Mouse (Mus musculus) small intestine, adult 2 months (tissue): ENCODE data around the gene Slc43a2.

Source experiments
- CTCF ChIP-seq: fragments of 200-500 bp; IDR thresholded peaks from 2 replicates; pipeline ENCODE4 v1.5.1; 2012; ENCODE audit warnings: low read depth, mild to moderate bottlenecking, control low read depth, inconsistent platforms, low read length, moderate library complexity, mixed read lengths; ENCODE audit not compliant: insufficient replicate concordance, insufficient read length; ENCODE audit errors: extremely low read depth
- POLR2A ChIP-seq: fragments of 200-500 bp; IDR thresholded peaks from 2 replicates; pipeline ENCODE4 v1.6.1; 2012; ENCODE audit warnings: low read depth, mild to moderate bottlenecking, control low read depth, inconsistent platforms, low read length, moderate library complexity

DNA sequence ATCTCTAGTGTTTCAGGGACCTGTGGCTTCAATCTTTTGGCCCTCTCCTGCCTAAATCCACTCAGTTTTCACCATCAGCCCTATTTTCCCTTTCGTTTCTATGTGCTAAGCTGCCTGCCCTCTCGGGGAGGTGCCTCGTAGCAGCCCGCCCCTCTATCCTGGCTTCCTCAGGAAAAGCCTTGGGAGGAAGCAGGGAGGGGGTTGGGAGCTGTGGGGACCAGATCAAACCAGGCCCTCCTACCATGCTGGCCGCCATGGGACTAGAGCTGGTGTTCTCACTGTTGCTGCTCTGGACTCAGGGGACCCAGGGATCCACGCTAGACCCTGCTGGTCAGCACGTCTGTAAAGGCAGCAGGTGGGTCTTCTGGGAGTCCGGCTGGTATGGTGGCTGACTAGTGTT, 18.2 kb upstream of the Slc43a2 start, which contains the start of gene Scarf1:
- TF ChIP-seq CTCF (no peak), POLR2A (no peak)
